Mouse (Mus musculus) left cerebral cortex, adult 18-20 months (tissue): ENCODE data around the gene Srsf4. TPM values are rescaled to one million over a fixed set of nuclear protein-coding genes. Genes with fewer than 3 reads are reported as not detected.
A peak's percentile ranks its signal among the peaks of the same experiment; 100 is the strongest.

Experiments used
- DNase-seq, 2 experiments: peaks; one replicate each; pipeline ENCODE4 v3.0.0; 2021 to 2022; ENCODE audit warnings: low spot score in 2 of 2, mixed read lengths in 1 of 2
- long read RNA-seq, 2 experiments: library from polyadenylated mRNA; stranded (forward); transcript quantifications; one replicate each; pipeline ENCODE4 v2.0.0; 2021
- total RNA-seq, 2 experiments: library from RNA; stranded (reverse); gene quantifications; 2 replicates each; pipeline ENCODE4 v1.2.3; 2021

Srsf4 gene
- 10 to 100 TPM; 67.1 to 68.0 TPM for total RNA-seq
- long read RNA-seq, experiment 1, transcript Srsf4-202 (6 exons, 2,257 nt), result major isoform, 95 of 112 reads
- long read RNA-seq, experiment 1, partial matches to known transcripts, result 2 of 112 reads
- long read RNA-seq, experiment 1, other reads (novel, unspliced or antisense), result 14 of 112 reads
- long read RNA-seq, experiment 2, transcript Srsf4-202 (6 exons, 2,257 nt), result major isoform, 90 of 107 reads
- long read RNA-seq, experiment 2, partial matches to known transcripts, result 6 of 107 reads
- long read RNA-seq, experiment 2, other reads (novel, unspliced or antisense), result 11 of 107 reads

- DNase-seq, result peak; percentile 84 to 94
These were observed at the start of gene Srsf4 for GRCm38 (mm10) chr4:131873293-131874168. Gene Srsf4 (plus strand): TSS chr4:131873617.

GRCm38 (mm10) chr4:131824939-131825338 lies 48.5 kb upstream of the Srsf4 start:
- no peak for DNase-seq

GRCm38 (mm10) chr4:131825830-131826229 lies 47.6 kb upstream of the Srsf4 start:
- peak in 1 of 2 experiments; percentile 34 for DNase-seq

- no peak for DNase-seq
These were observed 46.5 kb upstream of the Srsf4 start for GRCm38 (mm10) chr4:131826905-131827304.

- no peak for DNase-seq
These were observed 44.3 kb upstream of the Srsf4 start for GRCm38 (mm10) chr4:131829123-131829522.

- no peak for DNase-seq
These were observed 41.8 kb upstream of the Srsf4 start for GRCm38 (mm10) chr4:131831546-131832045.

- no peak for DNase-seq
These were observed 40.5 kb upstream of the Srsf4 start for GRCm38 (mm10) chr4:131832759-131833407.

- peak; percentile 42 to 46 for DNase-seq
These were observed 39.3 kb upstream of the Srsf4 start for GRCm38 (mm10) chr4:131833971-131834609.

GRCm38 (mm10) chr4:131836351-131836881 lies 37.0 kb upstream of the Srsf4 start:
- no peak for DNase-seq

- DNase-seq, result peak; percentile 24 to 39
These were observed 36.4 kb upstream of the Srsf4 start for GRCm38 (mm10) chr4:131836891-131837491.

- peak; percentile 91 to 96 for DNase-seq
These were observed 35.4 kb upstream of the Srsf4 start, which contains the start of gene Ptpru for GRCm38 (mm10) chr4:131837872-131838524. Gene Ptpru (minus strand): TSS chr4:131838288.

- DNase-seq, result peak; percentile 91 to 97
These were observed 30.1 kb upstream of the Srsf4 start, which contains the start of gene Mecr for GRCm38 (mm10) chr4:131843290-131843743. Gene Mecr (plus strand): TSS chr4:131843470.

GRCm38 (mm10) chr4:131845991-131846778 lies 27.2 kb upstream of the Srsf4 start:
- DNase-seq, result no peak

GRCm38 (mm10) chr4:131848082-131848481 lies 25.3 kb upstream of the Srsf4 start:
- no peak for DNase-seq

GRCm38 (mm10) chr4:131849986-131850638 lies 23.3 kb upstream of the Srsf4 start:
- DNase-seq, result peak; percentile 38 to 41

- DNase-seq, result no peak
These were observed 18.5 kb upstream of the Srsf4 start for GRCm38 (mm10) chr4:131854950-131855349.

- DNase-seq, result peak; percentile 84 to 87
These were observed 12.7 kb upstream of the Srsf4 start for GRCm38 (mm10) chr4:131860492-131861340.
